Mouse (Mus musculus): ENCODE results near the gene Olfr730. TPM values are rescaled to one million over a fixed set of nuclear protein-coding genes. Genes with fewer than 3 reads are reported as not detected.

Olfr730 gene
- polyA plus RNA-seq (2015; fragmentation: Nextera tagmentation; extraction: Ambion mirVana), result not detected in 2 replicates

GRCm38 (mm10) chr14:50188098-50188497 lies at the start of gene Olfr730:
Gene Olfr730, minus strand, starts transcription at chr14:50188198.
- no peaks in the 10 kb centered on the region for H3K27me3 ChIP-seq
- no peaks in the 10 kb centered on the region for H3K4me1 ChIP-seq (replicated peaks)
- no peaks in the 10 kb centered on the region for H3K9me3 ChIP-seq
- H3K4me2 ChIP-seq, result no peak within 1 kb of the TSS
- no peak within 1 kb of the TSS for H3K9ac ChIP-seq
- H3K27ac ChIP-seq (replicated peaks), result no peak within 1 kb of the TSS
- ATAC-seq (ENCODE audit: low read depth), result no peak
- 61% methylated on average over 1 of the region's 1 CpGs for WGBS
- no peaks in the 10 kb centered on the region for H3K36me3 ChIP-seq
- H3K4me3 ChIP-seq, result no peak within 1 kb of the TSS

GRCm38 (mm10) chr14:50152810-50153209 lies 35.2 kb downstream of the Olfr730 start, which contains the start of gene Olfr729:
Gene Olfr729, minus strand, starts transcription at chr14:50152910.
- H3K9ac ChIP-seq, result no peak within 1 kb of the TSS
- ATAC-seq (ENCODE audit: low read depth), result no peak
- no peaks in the 10 kb centered on the region for H3K4me1 ChIP-seq (replicated peaks)
- no peaks in the 10 kb centered on the region for H3K27me3 ChIP-seq
- H3K36me3 ChIP-seq, result no peaks in the 10 kb centered on the region
- no peak within 1 kb of the TSS for H3K27ac ChIP-seq (replicated peaks)
- no peak within 1 kb of the TSS for H3K4me2 ChIP-seq
- H3K4me3 ChIP-seq, result no peak within 1 kb of the TSS
- H3K9me3 ChIP-seq, result no peaks in the 10 kb centered on the region

- H3K4me2 ChIP-seq, result no peak within 1 kb of the TSS
- H3K36me3 ChIP-seq, result no peaks in the 10 kb centered on the region
- H3K9me3 ChIP-seq, result no peaks in the 10 kb centered on the region
- H3K27me3 ChIP-seq, result no peaks in the 10 kb centered on the region
- H3K9ac ChIP-seq, result no peak within 1 kb of the TSS
- 94% methylated on average over 5 of the region's 5 CpGs for WGBS
- no peak within 1 kb of the TSS for H3K4me3 ChIP-seq
- no peak for ATAC-seq (ENCODE audit: low read depth)
- no peaks in the 10 kb centered on the region for H3K4me1 ChIP-seq (replicated peaks)
- H3K27ac ChIP-seq (replicated peaks), result no peak within 1 kb of the TSS
Measured at GRCm38 (mm10) chr14:50142580-50142979, 45.4 kb downstream of the Olfr730 start, which contains the start of gene Olfr728. Gene Olfr728, minus strand, starts transcription at chr14:50142680.

Other genes with a start within 250 kb of the Olfr730 start
- not detected in 2 replicates for gene Olfr724, start 224.9 kb downstream of the Olfr730 start, polyA plus RNA-seq (2015; fragmentation: Nextera tagmentation; extraction: Ambion mirVana)
- gene Olfr725, start 147.8 kb downstream of the Olfr730 start, polyA plus RNA-seq (2015; fragmentation: Nextera tagmentation; extraction: Ambion mirVana), result not detected in 2 replicates
- gene Olfr726, start 97.2 kb downstream of the Olfr730 start, polyA plus RNA-seq (2015; fragmentation: Nextera tagmentation; extraction: Ambion mirVana), result not detected in 2 replicates
- not detected in 2 replicates for gene Olfr727, start 65.0 kb downstream of the Olfr730 start, polyA plus RNA-seq (2015; fragmentation: Nextera tagmentation; extraction: Ambion mirVana)
- not detected in 2 replicates for gene Olfr728, start 45.5 kb downstream of the Olfr730 start, polyA plus RNA-seq (2015; fragmentation: Nextera tagmentation; extraction: Ambion mirVana)
- gene Olfr729, start 35.3 kb downstream of the Olfr730 start, polyA plus RNA-seq (2015; fragmentation: Nextera tagmentation; extraction: Ambion mirVana), result not detected in 2 replicates
- not detected in 2 replicates for gene Olfr731, start 53.7 kb upstream of the Olfr730 start, polyA plus RNA-seq (2015; fragmentation: Nextera tagmentation; extraction: Ambion mirVana)
- not detected in 2 replicates for gene Olfr732, start 96.0 kb upstream of the Olfr730 start, polyA plus RNA-seq (2015; fragmentation: Nextera tagmentation; extraction: Ambion mirVana)
- gene Olfr733, start 113.3 kb upstream of the Olfr730 start, polyA plus RNA-seq (2015; fragmentation: Nextera tagmentation; extraction: Ambion mirVana), result not detected in 2 replicates
- gene Olfr734, start 138.6 kb upstream of the Olfr730 start, polyA plus RNA-seq (2015; fragmentation: Nextera tagmentation; extraction: Ambion mirVana), result not detected in 2 replicates
- gene Olfr735, start 160.7 kb upstream of the Olfr730 start, polyA plus RNA-seq (2015; fragmentation: Nextera tagmentation; extraction: Ambion mirVana), result not detected in 2 replicates
- gene Tlr11, start 169.7 kb upstream of the Olfr730 start, polyA plus RNA-seq (2015; fragmentation: Nextera tagmentation; extraction: Ambion mirVana), result not detected in 2 replicates
- gene Olfr736, start 193.0 kb upstream of the Olfr730 start, polyA plus RNA-seq (2015; fragmentation: Nextera tagmentation; extraction: Ambion mirVana), result not detected in 2 replicates
- gene Olfr738, start 219.4 kb upstream of the Olfr730 start, polyA plus RNA-seq (2015; fragmentation: Nextera tagmentation; extraction: Ambion mirVana), result not detected in 2 replicates
- gene Olfr739, start 230.4 kb upstream of the Olfr730 start, polyA plus RNA-seq (2015; fragmentation: Nextera tagmentation; extraction: Ambion mirVana), result not detected in 2 replicates